Mouse (Mus musculus) 3134 (cell line): ENCODE data around the gene Got1.
A peak's percentile ranks its signal among the peaks of the same experiment; 100 is the strongest.
"Not testable (repeated sequence)": the region's sequence is repeated elsewhere in the genome, so short reads cannot be mapped to it uniquely, and the experiment has no call there.

Experiments used
- DNase-seq: peaks from one replicate; pipeline ENCODE4 v3.0.0-alpha.2; 2011; ENCODE audit warnings: low spot score; ENCODE audit not compliant: insufficient read length; ENCODE audit errors: extremely low read depth

The Got1 gene

GRCm38 (mm10) chr19:43493316-43493715 is 31.1 kb downstream of the Got1 start:
- not testable (repeated sequence) for DNase-seq

- no peak for DNase-seq
Measured at GRCm38 (mm10) chr19:43487429-43487828, 37.0 kb downstream of the Got1 start.

DNA sequence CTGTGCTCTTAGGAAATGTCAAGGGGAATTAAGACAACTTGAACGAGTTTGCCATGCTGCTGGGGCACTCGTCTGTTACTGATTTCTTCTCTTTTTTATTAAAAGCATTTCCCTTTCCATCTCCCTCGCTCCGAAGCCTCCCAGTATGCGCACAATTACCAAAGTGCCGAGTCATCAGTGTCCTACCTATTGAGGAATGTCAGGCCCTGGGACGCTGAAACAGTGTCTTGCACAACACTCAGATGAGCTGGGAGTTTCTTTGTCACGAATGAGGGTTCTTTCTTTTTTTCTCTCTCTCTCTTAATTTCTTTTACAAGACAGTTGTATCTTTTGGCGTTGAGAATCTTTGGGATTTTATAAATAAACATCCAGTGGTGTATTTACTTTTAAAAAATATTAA is 43.9 kb downstream of the Got1 start:
- DNase-seq, result peak; percentile 27

- DNase-seq, result no peak
Measured at GRCm38 (mm10) chr19:43479431-43479830, 45.0 kb downstream of the Got1 start.

DNA sequence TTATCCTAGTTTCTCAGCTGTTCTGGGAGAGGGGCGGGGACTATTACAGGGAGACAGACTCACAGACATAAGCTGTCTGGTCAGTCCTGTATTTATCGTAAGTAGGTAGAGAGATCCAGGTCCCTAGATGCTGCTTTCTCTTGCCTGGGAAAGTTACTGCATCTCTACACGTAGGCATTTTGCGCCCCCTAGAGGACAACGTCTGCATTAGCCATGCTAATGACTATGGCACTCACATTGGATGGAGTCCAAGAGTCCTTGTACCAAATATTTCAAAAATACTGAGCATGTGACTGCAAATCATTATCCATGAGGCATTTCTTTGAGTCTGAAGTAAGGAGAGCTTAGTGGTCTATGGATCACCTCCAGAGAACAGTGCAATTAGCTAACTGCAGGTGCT is 45.5 kb downstream of the Got1 start:
- DNase-seq, result no peak

- no peak for DNase-seq
Measured at GRCm38 (mm10) chr19:43477436-43477835, 47.0 kb downstream of the Got1 start.

- DNase-seq, result no peak
Measured at GRCm38 (mm10) chr19:43476063-43476462, 48.3 kb downstream of the Got1 start.

- no peak for DNase-seq
Measured at GRCm38 (mm10) chr19:43475642-43476041, 48.8 kb downstream of the Got1 start.

GRCm38 (mm10) chr19:43472781-43473180 is 51.6 kb downstream of the Got1 start:
- no peak for DNase-seq

- DNase-seq, result no peak
Measured at GRCm38 (mm10) chr19:43472331-43472730, 52.1 kb downstream of the Got1 start.

- DNase-seq, result no peak
Measured at GRCm38 (mm10) chr19:43469333-43469732, 55.1 kb downstream of the Got1 start.

- no peak for DNase-seq
Measured at GRCm38 (mm10) chr19:43467927-43468685, 56.3 kb downstream of the Got1 start.

DNA sequence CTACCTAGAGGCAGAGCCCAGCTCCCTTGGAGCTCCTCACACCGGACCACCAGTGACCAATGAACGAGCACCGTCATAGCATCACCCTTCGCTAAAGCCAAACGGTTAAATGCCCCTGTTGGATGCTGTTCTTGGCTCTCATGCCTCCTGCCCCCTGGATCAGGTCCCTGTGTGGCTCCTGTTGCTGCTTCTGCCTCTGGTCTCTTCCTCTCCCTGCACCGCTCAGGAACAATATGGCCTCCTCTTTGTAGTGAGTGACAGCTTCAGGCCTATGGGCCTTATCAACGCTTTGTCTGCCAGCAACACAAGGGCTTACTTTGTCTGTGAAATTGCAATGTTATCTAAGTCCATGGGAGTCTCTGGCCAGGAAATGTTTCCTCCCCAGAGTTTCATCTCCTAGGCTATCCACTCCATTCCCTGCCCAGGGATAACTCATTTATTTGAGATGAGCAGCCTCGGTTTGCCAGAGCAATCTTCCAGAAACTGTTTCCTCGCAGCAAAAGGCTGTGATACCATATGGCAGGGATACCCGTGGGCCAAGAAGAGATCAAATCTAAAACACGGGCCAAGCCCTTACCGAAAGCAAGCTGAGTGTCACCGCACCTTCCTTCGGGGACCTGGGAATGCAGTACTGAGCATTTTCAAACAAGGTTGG is 58.7 kb downstream of the Got1 start:
- DNase-seq, result no peak

- no peak for DNase-seq
Measured at GRCm38 (mm10) chr19:43465076-43465475, 59.3 kb downstream of the Got1 start.

- no peak for DNase-seq
Measured at GRCm38 (mm10) chr19:43464294-43464687, 60.1 kb downstream of the Got1 start.

GRCm38 (mm10) chr19:43463546-43464293 is 60.7 kb downstream of the Got1 start:
- DNase-seq, result no peak

DNA sequence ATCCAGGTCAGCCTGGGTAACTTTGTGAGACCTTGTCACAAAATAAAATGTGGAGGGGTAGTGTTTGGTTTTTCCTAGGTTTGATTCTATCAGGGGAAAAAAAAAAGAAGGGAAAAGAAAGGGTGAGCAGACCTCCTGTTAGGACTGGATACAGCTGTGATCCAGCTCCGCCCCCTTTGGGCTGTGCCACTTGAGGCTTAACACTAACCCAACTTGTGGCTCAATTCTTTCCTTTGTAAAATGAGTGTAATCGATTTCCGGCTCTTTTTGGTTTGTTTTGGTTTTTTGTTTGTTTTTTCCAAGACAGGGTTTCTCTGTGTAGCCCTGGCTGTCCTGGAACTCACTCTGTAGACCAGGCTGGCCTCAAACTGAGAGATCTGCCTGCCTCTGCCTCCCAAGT is 62.3 kb downstream of the Got1 start:
- DNase-seq, result no peak

DNA sequence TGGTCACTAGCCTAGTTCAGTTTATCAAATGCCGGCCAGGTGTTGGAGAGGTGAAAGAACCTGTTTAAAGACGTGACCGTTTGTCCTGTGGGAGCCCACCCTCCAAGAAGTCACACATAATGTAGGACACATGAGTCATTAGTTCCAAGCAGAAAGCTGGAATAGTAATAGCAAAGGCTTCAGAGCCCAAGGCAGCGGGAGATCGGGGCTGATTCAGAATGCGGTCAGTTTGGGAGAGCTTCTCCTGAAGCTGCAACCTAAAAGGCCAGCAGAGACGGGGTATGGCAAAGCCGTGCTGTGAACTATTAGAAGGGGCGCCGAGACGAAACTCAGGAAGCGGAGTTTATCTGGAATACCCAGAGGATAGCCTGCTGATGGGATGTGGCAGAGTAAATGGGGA is 63.9 kb downstream of the Got1 start:
- no peak for DNase-seq

- DNase-seq, result no peak
Measured at GRCm38 (mm10) chr19:43459948-43460347, 64.5 kb downstream of the Got1 start.

- no peak for DNase-seq
Measured at GRCm38 (mm10) chr19:43453025-43453424, 71.4 kb downstream of the Got1 start.

DNA sequence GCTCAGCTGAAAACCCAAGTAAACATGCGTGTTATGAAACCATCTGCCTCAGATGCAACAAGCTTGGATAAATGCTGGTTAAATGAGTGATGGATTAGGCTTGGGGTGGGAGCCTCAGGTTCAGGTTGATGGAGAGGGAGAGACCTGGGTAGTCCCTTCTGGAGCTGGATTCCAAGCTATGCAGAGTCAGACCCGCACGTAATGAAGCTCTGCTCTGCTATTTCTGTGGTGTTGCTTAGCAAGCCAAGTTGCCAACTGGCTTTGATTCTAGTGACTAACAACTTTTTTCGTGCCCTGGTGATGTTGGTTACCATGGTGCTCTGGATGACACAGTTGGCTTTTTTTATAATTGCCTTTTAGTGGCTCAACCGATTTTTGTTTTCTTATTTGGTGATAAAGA is 72.2 kb downstream of the Got1 start:
- DNase-seq, result no peak

GRCm38 (mm10) chr19:43451563-43451962 is 72.8 kb downstream of the Got1 start:
- no peak for DNase-seq
